Mouse (Mus musculus): ENCODE measurements around the gene Cdk16.

- 0 out of 2 replicates have a peak, but pooled peaks have one; percentile 8 for TF ChIP-seq CTCF (IDR thresholded peaks at IDR 0.05; ENCODE audit: insufficient read depth, low read length)
- peak; percentile 72; the same call in 1 of the 2 replicates for TF ChIP-seq POLR2A (IDR thresholded peaks at IDR 0.05; ENCODE audit: borderline replicate concordance, extremely low read depth, low read depth, low read length)
Observed at GRCm38 (mm10) chrX:20662716-20663443, 24.9 kb upstream of the Cdk16 start.
